Mouse (Mus musculus) lung, adult 2 months (tissue): Measurements from ENCODE around the gene Ston2. TPM values are rescaled to one million over a fixed set of nuclear protein-coding genes. Genes with fewer than 3 reads are reported as not detected.

Experiments
- DNase-seq: peaks from one replicate; pipeline ENCODE4 v3.0.0; 2022
- H3K4me1 ChIP-seq: fragments of 200-500 bp; 2 replicates; pipeline ENCODE4 v1.6.1; 2011; ENCODE audit warnings: low read length; ENCODE audit not compliant: control insufficient read depth, insufficient read depth
- H3K4me3 ChIP-seq: fragments of 200-500 bp; replicated peaks from 2 replicates; pipeline ENCODE3; 2011; ENCODE audit warnings: low read depth, mild to moderate bottlenecking, control low read depth, low read length; ENCODE audit errors: extremely low read depth
- CTCF ChIP-seq: fragments of 200-500 bp; IDR thresholded peaks from 2 replicates; pipeline ENCODE4 v1.5.1; 2011; ENCODE audit warnings: mild to moderate bottlenecking, low read length, control low read depth; ENCODE audit not compliant: insufficient read depth
- POLR2A ChIP-seq: fragments of 200-500 bp; IDR thresholded peaks from 2 replicates; pipeline ENCODE4 v1.6.1; 2011; ENCODE audit warnings: low read depth, mild to moderate bottlenecking, control low read depth, low read length, borderline replicate concordance; ENCODE audit errors: extremely low read depth
- WGBS: fragments of 180-500 bp; shearing (Covaris S2); methylation state at CpG from one replicate; pipeline ENCODE4 v1.1.7; 2018; 5-methylcytosine and 5-hydroxymethylcytosine counted together
- polyA plus RNA-seq: library from polyadenylated mRNA; depleted of rRNA; stranded (reverse); fragments of >200 nt; gene quantifications from 2 replicates; pipeline ENCODE4 v1.2.3, GENCODE M21; 2012

The Ston2 gene
- polyA plus RNA-seq, 1 experiment, result 22.2 TPM

DNA sequence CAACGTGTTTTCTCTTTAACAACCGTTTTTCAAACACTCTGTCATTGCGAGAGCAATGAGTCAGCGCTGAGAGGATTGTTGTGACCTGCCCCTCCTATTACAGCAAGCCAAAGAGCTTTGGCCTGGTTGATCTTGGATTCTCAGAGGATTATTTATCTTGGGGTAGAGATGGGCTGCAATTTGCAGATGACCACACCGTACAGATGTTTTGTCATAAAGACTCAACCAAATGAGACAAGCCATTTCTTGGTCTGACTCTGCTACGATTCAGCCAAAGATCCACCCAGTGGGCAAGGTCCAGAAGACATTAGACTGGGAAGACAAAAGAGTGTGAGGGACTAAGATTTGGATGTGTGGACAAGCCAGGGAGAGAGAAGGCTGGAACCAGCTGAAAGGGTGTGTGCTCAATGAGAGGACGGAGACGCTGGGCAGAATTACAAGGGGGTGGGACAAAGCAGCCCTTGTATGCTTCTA is 13.3 kb downstream of the Ston2 start:
- no peak overlapping the region for H3K4me3 ChIP-seq
- TF ChIP-seq POLR2A, result no peak
- TF ChIP-seq CTCF, result no peak
- peaks cover 3% of the 10 kb centered on the region; the same call in 1 of the 2 replicates for H3K4me1 ChIP-seq
- DNase-seq, result no peak
- 48% methylated on average over 8 of the region's 8 CpGs for WGBS

DNA sequence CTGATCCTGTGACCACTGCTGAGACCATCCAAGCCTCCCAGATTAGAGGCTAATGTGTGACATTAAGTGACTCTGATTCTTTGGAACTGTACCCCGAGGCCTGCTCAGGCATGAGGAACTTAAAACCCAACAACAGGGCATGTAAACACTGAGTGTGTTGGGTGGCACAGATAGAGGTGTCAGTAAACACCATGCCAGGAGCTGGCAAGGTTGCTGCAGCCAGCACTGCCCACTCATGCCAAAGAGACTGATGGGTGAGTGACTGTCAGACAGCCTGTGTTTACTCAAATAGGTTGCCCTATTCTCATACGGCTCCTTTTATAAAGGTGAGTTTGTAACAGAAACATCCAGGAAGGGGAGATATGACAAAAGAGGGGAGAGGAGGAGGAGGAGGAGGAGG is 19.3 kb downstream of the Ston2 start:
- TF ChIP-seq POLR2A (no peak), CTCF (no peak)
- WGBS, result 39% methylated on average over 2 of the region's 2 CpGs
- Histone ChIP-seq H3K4me1 (peaks cover 16% of the 10 kb centered on the region), H3K4me3 (no peak overlapping the region)
- DNase-seq, result no peak

GRCm38 (mm10) chr12:91768176-91768575 is 20.0 kb downstream of the Ston2 start:
- TF ChIP-seq CTCF (no peak), POLR2A (no peak)
- no peak for DNase-seq
- Histone ChIP-seq H3K4me1 (peaks cover 16% of the 10 kb centered on the region), H3K4me3 (no peak overlapping the region)
- 83% methylated on average over 6 of the region's 6 CpGs for WGBS

DNA sequence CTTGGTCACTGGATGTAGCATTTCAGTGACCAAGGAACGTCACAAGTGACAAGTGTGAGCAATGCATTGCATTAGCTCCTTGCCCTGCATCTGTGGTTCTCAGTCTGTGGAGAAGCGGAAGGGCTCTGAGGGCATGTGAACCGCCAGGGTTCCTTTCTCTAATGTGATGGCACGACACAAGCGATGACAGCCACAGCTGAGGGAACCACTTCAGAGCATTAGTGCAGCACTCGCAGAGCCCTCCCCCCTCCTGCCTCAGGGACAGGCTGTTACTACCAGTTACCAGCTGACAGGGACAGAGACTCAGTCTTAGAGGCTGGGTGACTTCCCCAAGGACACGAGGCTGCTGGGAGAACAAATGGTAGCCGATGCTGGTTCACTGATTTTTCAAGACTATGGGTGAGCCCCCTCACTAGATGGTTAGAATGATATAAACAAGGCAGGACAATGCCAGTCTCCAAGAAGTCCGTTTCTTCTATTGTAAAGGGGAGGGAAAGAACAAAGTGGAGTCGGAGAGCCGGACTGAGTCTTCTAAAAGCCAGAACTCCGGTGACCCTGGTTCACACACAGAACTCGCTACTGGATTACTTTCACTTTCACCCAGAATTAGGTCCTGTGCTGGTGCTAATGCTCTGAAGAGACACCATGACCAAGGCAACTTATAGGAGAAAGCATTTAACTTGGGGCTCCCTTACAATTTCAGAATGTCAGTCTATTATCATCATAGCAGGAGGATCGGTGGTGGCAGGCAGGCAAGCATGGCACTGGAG is 21.7 kb downstream of the Ston2 start:
- peak; percentile 36 for DNase-seq
- WGBS, result 26% methylated on average over 14 of the region's 14 CpGs
- Histone ChIP-seq H3K4me1 (peaks cover 16% of the 10 kb centered on the region), H3K4me3 (peak overlapping the region; percentile 53)
- TF ChIP-seq POLR2A (no peak), CTCF (no peak)

GRCm38 (mm10) chr12:91765504-91765903 is 22.7 kb downstream of the Ston2 start:
- no peak for DNase-seq
- H3K4me1 ChIP-seq, result peaks cover 16% of the 10 kb centered on the region
- TF ChIP-seq CTCF (no peak), POLR2A (no peak)
- 37% methylated on average over 13 of the region's 13 CpGs for WGBS
- no peak overlapping the region for H3K4me3 ChIP-seq

DNA sequence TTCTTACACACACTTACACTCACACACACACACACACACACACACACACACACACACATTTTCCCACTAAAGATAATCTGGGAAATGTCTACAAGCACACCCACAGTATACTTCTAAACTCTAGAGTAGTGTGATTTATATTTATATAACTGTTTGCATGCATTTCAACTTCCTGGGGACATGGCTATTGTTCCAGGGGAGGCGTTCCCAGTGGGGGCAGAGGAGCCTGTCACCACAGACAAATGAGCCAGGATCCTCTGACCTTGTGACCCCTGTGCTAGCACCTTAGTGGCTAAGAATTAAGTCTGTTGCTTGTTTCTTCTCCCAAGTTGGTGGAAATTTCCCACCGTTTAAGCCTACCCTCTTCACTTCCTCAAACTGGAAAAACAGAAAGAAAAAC is 23.1 kb downstream of the Ston2 start:
- DNase-seq, result no peak
- Histone ChIP-seq H3K4me3 (no peak overlapping the region), H3K4me1 (peaks cover 16% of the 10 kb centered on the region)
- no peak for TF ChIP-seq POLR2A
- WGBS, result 17% methylated on average over 2 of the region's 2 CpGs

- 47% methylated on average over 2 of the region's 2 CpGs for WGBS
- H3K4me1 ChIP-seq, result peaks cover 16% of the 10 kb centered on the region
- no peak overlapping the region for H3K4me3 ChIP-seq
- DNase-seq, result no peak
- TF ChIP-seq POLR2A, result no peak
- no peak for TF ChIP-seq CTCF
These were observed 23.7 kb downstream of the Ston2 start for GRCm38 (mm10) chr12:91764471-91764870.

- DNase-seq, result no peak
- Histone ChIP-seq H3K4me3 (no peak overlapping the region), H3K4me1 (peaks cover 10% of the 10 kb centered on the region)
- TF ChIP-seq CTCF, result no peak
- no peak for TF ChIP-seq POLR2A
- WGBS, result 71% methylated on average over 3 of the region's 3 CpGs
These were observed 28.4 kb downstream of the Ston2 start for GRCm38 (mm10) chr12:91759836-91760235.

- 74% methylated on average over 13 of the region's 13 CpGs for WGBS
- DNase-seq, result no peak
- Histone ChIP-seq H3K4me1 (peaks cover 9% of the 10 kb centered on the region), H3K4me3 (no peak overlapping the region)
- TF ChIP-seq POLR2A (no peak), CTCF (no peak)
These were observed 30.2 kb downstream of the Ston2 start for GRCm38 (mm10) chr12:91757854-91758562.
